Mouse (Mus musculus): ENCODE measurements around the gene Sema4g. TPM values are rescaled to one million over a fixed set of nuclear protein-coding genes. Genes with fewer than 3 reads are reported as not detected.

The Sema4g gene
- total and polyA plus RNA-seq, 2 experiments from 2014 or later = 0.14 to 1.1 TPM

GRCm38 (mm10) chr19:44991031-44991430 is 2.1 kb downstream of the Sema4g start:
- no peaks in the 10 kb centered on the region for H3K9me3 ChIP-seq (replicated peaks; ENCODE audit: control insufficient read depth, low read length)
- no peak overlapping the region for H3K27ac ChIP-seq (ENCODE audit: low read depth)
- H3K4me3 ChIP-seq (ENCODE audit: low read depth, low read length) = no peak overlapping the region
- DNase-seq (ENCODE audit: low spot score) (no peak), ATAC-seq (ENCODE audit: insufficient read depth, low read depth) (no peak)
- no peaks in the 10 kb centered on the region for H3K36me3 ChIP-seq (replicated peaks; ENCODE audit: control insufficient read depth, insufficient read depth, low read length)
- H3K4me1 ChIP-seq (ENCODE audit: control insufficient read depth, insufficient read depth) = peaks cover 9% of the 10 kb centered on the region; the same call in 1 of the 2 replicates
- H3K4me2 ChIP-seq (ENCODE audit: low read depth, low read length) = no peak overlapping the region
- 90% methylated on average over 8 of the region's 8 CpGs for WGBS
- H3K9ac ChIP-seq (replicated peaks; ENCODE audit: low read depth, low read length) = no peak overlapping the region
- TF ChIP-seq CTCF (IDR thresholded peaks at IDR 0.05; ENCODE audit: low read depth) = no peak
- no peak for TF ChIP-seq EP300 (IDR thresholded peaks at IDR 0.05; ENCODE audit: low read depth)
- H3K27me3 ChIP-seq (ENCODE audit: control insufficient read depth, insufficient read depth, low read length) = no peaks in the 10 kb centered on the region

GRCm38 (mm10) chr19:44992246-44992645 is 3.3 kb downstream of the Sema4g start:
- Histone ChIP-seq H3K4me3 (ENCODE audit: low read depth, low read length) (no peak overlapping the region), H3K36me3 (replicated peaks; ENCODE audit: control insufficient read depth, insufficient read depth, low read length) (no peaks in the 10 kb centered on the region), H3K4me1 (ENCODE audit: control insufficient read depth, insufficient read depth) (peaks cover 9% of the 10 kb centered on the region; the same call in 1 of the 2 replicates), H3K9me3 (replicated peaks; ENCODE audit: control insufficient read depth, low read length) (no peaks in the 10 kb centered on the region), H3K4me2 (ENCODE audit: low read depth, low read length) (no peak overlapping the region), H3K9ac (replicated peaks; ENCODE audit: low read depth, low read length) (no peak overlapping the region), H3K27ac (ENCODE audit: low read depth) (no peak overlapping the region), H3K27me3 (ENCODE audit: control insufficient read depth, insufficient read depth, low read length) (no peaks in the 10 kb centered on the region)
- DNase-seq (ENCODE audit: low spot score) = no peak
- no peak for ATAC-seq (ENCODE audit: insufficient read depth, low read depth)
- 38% methylated on average over 7 of the region's 7 CpGs for WGBS
- TF ChIP-seq CTCF (IDR thresholded peaks at IDR 0.05; ENCODE audit: low read depth) (no peak), EP300 (IDR thresholded peaks at IDR 0.05; ENCODE audit: low read depth) (no peak)

GRCm38 (mm10) chr19:44992712-44993111 is 3.8 kb downstream of the Sema4g start:
- Histone ChIP-seq H3K27me3 (ENCODE audit: control insufficient read depth, insufficient read depth, low read length) (no peaks in the 10 kb centered on the region), H3K4me1 (ENCODE audit: control insufficient read depth, insufficient read depth) (peaks cover 9% of the 10 kb centered on the region; the same call in 1 of the 2 replicates), H3K27ac (ENCODE audit: low read depth) (no peak overlapping the region), H3K4me2 (ENCODE audit: low read depth, low read length) (no peak overlapping the region), H3K9me3 (replicated peaks; ENCODE audit: control insufficient read depth, low read length) (no peaks in the 10 kb centered on the region), H3K36me3 (replicated peaks; ENCODE audit: control insufficient read depth, insufficient read depth, low read length) (no peaks in the 10 kb centered on the region), H3K9ac (replicated peaks; ENCODE audit: low read depth, low read length) (no peak overlapping the region), H3K4me3 (ENCODE audit: low read depth, low read length) (no peak overlapping the region)
- ATAC-seq (ENCODE audit: insufficient read depth, low read depth) (no peak), DNase-seq (ENCODE audit: low spot score) (no peak)
- TF ChIP-seq CTCF (IDR thresholded peaks at IDR 0.05; ENCODE audit: low read depth) (no peak), EP300 (IDR thresholded peaks at IDR 0.05; ENCODE audit: low read depth) (no peak)
- 58% methylated on average over 7 of the region's 7 CpGs for WGBS

- WGBS = 83% methylated on average over 11 of the region's 11 CpGs
- H3K9me3 ChIP-seq (replicated peaks; ENCODE audit: control insufficient read depth, low read length) = no peaks in the 10 kb centered on the region
- no peak overlapping the region for H3K4me2 ChIP-seq (ENCODE audit: low read depth, low read length)
- no peak overlapping the region for H3K9ac ChIP-seq (replicated peaks; ENCODE audit: low read depth, low read length)
- H3K27ac ChIP-seq (ENCODE audit: low read depth) = no peak overlapping the region
- H3K36me3 ChIP-seq (replicated peaks; ENCODE audit: control insufficient read depth, insufficient read depth, low read length) = no peaks in the 10 kb centered on the region
- DNase-seq (ENCODE audit: low spot score) (no peak), ATAC-seq (ENCODE audit: insufficient read depth, low read depth) (no peak)
- no peak overlapping the region for H3K4me3 ChIP-seq (ENCODE audit: low read depth, low read length)
- H3K4me1 ChIP-seq (ENCODE audit: control insufficient read depth, insufficient read depth) = no peaks in the 10 kb centered on the region
- H3K27me3 ChIP-seq (ENCODE audit: control insufficient read depth, insufficient read depth, low read length) = no peaks in the 10 kb centered on the region
- no peak for TF ChIP-seq CTCF (IDR thresholded peaks at IDR 0.05; ENCODE audit: low read depth)
- TF ChIP-seq EP300 (IDR thresholded peaks at IDR 0.05; ENCODE audit: low read depth) = no peak
Measured at GRCm38 (mm10) chr19:44997786-44998185, 8.9 kb downstream of the Sema4g start.

- no peaks in the 10 kb centered on the region for H3K27me3 ChIP-seq (ENCODE audit: control insufficient read depth, insufficient read depth, low read length)
- no peak overlapping the region for H3K27ac ChIP-seq (ENCODE audit: low read depth)
- H3K9ac ChIP-seq (replicated peaks; ENCODE audit: low read depth, low read length) = no peak overlapping the region
- no peaks in the 10 kb centered on the region for H3K9me3 ChIP-seq (replicated peaks; ENCODE audit: control insufficient read depth, low read length)
- TF ChIP-seq CTCF (IDR thresholded peaks at IDR 0.05; ENCODE audit: low read depth) = no peak
- TF ChIP-seq EP300 (IDR thresholded peaks at IDR 0.05; ENCODE audit: low read depth) = no peak
- no peak overlapping the region for H3K4me2 ChIP-seq (ENCODE audit: low read depth, low read length)
- WGBS = 82% methylated on average over 8 of the region's 8 CpGs
- H3K36me3 ChIP-seq (replicated peaks; ENCODE audit: control insufficient read depth, insufficient read depth, low read length) = peaks cover 14% of the 10 kb centered on the region; the same call in 1 of the 2 replicates
- H3K4me3 ChIP-seq (ENCODE audit: low read depth, low read length) = no peak overlapping the region
- DNase-seq (ENCODE audit: low spot score) (no peak), ATAC-seq (ENCODE audit: insufficient read depth, low read depth) (no peak)
- H3K4me1 ChIP-seq (ENCODE audit: control insufficient read depth, insufficient read depth) = no peaks in the 10 kb centered on the region
Measured at GRCm38 (mm10) chr19:44999647-45000046, 10.7 kb downstream of the Sema4g start.

- Histone ChIP-seq H3K4me3 (ENCODE audit: low read depth, low read length) (no peak overlapping the region), H3K9me3 (replicated peaks; ENCODE audit: control insufficient read depth, low read length) (no peaks in the 10 kb centered on the region), H3K27me3 (ENCODE audit: control insufficient read depth, insufficient read depth, low read length) (no peaks in the 10 kb centered on the region), H3K36me3 (replicated peaks; ENCODE audit: control insufficient read depth, insufficient read depth, low read length) (peaks cover 15% of the 10 kb centered on the region; the same call in 1 of the 2 replicates), H3K27ac (ENCODE audit: low read depth) (no peak overlapping the region), H3K4me1 (ENCODE audit: control insufficient read depth, insufficient read depth) (peaks cover 12% of the 10 kb centered on the region), H3K9ac (replicated peaks; ENCODE audit: low read depth, low read length) (no peak overlapping the region), H3K4me2 (ENCODE audit: low read depth, low read length) (no peak overlapping the region)
- 45% methylated on average over 3 of the region's 3 CpGs for WGBS
- DNase-seq (ENCODE audit: low spot score) (no peak), ATAC-seq (ENCODE audit: insufficient read depth, low read depth) (no peak)
- TF ChIP-seq EP300 (IDR thresholded peaks at IDR 0.05; ENCODE audit: low read depth) (no peak), CTCF (IDR thresholded peaks at IDR 0.05; ENCODE audit: low read depth) (peak; percentile 28)
Measured at GRCm38 (mm10) chr19:45002301-45002700, 13.4 kb downstream of the Sema4g start.

Data from heart, postnatal 0 days (tissue).